Mouse (Mus musculus) CH12.LX (cell line): ENCODE measurements around the gene Usp47. TPM values are rescaled to one million over a fixed set of nuclear protein-coding genes. Genes with fewer than 3 reads are reported as not detected.

ENCODE experiments used
- DNase-seq: peaks from one replicate; pipeline ENCODE4 v3.0.0-alpha.2; 2013; ENCODE audit errors: extremely low read depth
- H3K27ac ChIP-seq: 2 replicates; pipeline ENCODE4 v1.5.1; 2012; ENCODE audit warnings: low read depth, mild to moderate bottlenecking, control low read depth, moderate library complexity; ENCODE audit not compliant: insufficient read depth
- H3K27me3 ChIP-seq: replicated peaks from 2 replicates; pipeline ENCODE3; 2012; ENCODE audit warnings: inconsistent platforms
- H3K36me3 ChIP-seq, 2 experiments: replicated peaks in 1 of 2; 2 replicates each; pipeline versions ENCODE3 to v1.6.1; 2012; ENCODE audit warnings: inconsistent platforms in 1 of 2, low read length in 1 of 2, mild to moderate bottlenecking in 1 of 2, mixed read lengths in 1 of 2, moderate library complexity in 1 of 2; ENCODE audit not compliant: control insufficient read depth in 1 of 2, insufficient read depth in 1 of 2
- H3K4me1 ChIP-seq, 2 experiments: 2 replicates each; pipeline ENCODE4 v1.6.1; 2012; ENCODE audit warnings: inconsistent platforms in 1 of 2, moderate library complexity in 1 of 2; ENCODE audit not compliant: insufficient read depth in 2 of 2, control insufficient read depth in 1 of 2
- H3K4me2 ChIP-seq: 2 replicates; pipeline ENCODE4 v1.6.1; 2012; ENCODE audit warnings: low read depth, mild to moderate bottlenecking, control low read depth; ENCODE audit not compliant: poor library complexity, insufficient read depth, severe bottlenecking
- H3K4me3 ChIP-seq, 3 experiments: fragments of 150-350 bp in 1 of 3; sonication (generic) in 1 of 3; replicated peaks in 1 of 3; 2 replicates each; pipeline versions ENCODE3 to v1.5.1; 2011 to 2012; ENCODE audit warnings: low read depth in 2 of 3, low read length in 2 of 3, mild to moderate bottlenecking in 2 of 3, moderate library complexity in 2 of 3, control low read depth in 1 of 3, improper control_type of control experiment in 1 of 3, inconsistent platforms in 1 of 3, mixed read lengths in 1 of 3; ENCODE audit not compliant: poor library complexity in 1 of 3
- H3K79me2 ChIP-seq: replicated peaks from 2 replicates; pipeline ENCODE4 v1.6.1; 2012; ENCODE audit warnings: mild to moderate bottlenecking, moderate library complexity; ENCODE audit not compliant: control insufficient read depth, poor library complexity, insufficient read depth, severe bottlenecking; ENCODE audit errors: extremely low read depth
- H3K9ac ChIP-seq: 2 replicates; pipeline ENCODE4 v1.6.1; 2012; ENCODE audit warnings: low read depth, mild to moderate bottlenecking, control low read depth, moderate library complexity; ENCODE audit not compliant: insufficient read depth
- H3K9me3 ChIP-seq: replicated peaks from 2 replicates; pipeline ENCODE3; 2012; ENCODE audit warnings: low read length, inconsistent platforms, mixed read lengths
- BHLHE40 ChIP-seq: IDR thresholded peaks from 2 replicates; pipeline ENCODE4 v1.6.1; 2011; ENCODE audit warnings: mild to moderate bottlenecking, low read depth, low read length, improper control_type of control experiment
- CHD1 ChIP-seq: IDR thresholded peaks from 2 replicates; pipeline ENCODE4 v1.6.1; 2012; ENCODE audit warnings: low read depth, low read length, improper control_type of control experiment, inconsistent platforms
- CHD2 ChIP-seq: IDR thresholded peaks from 2 replicates; pipeline ENCODE4 v1.6.1; 2011; ENCODE audit warnings: low read length, improper control_type of control experiment
- CTCF ChIP-seq, 2 experiments: IDR thresholded peaks in 1 of 2; conservative IDR thresholded peaks in 1 of 2; 2 replicates each; pipeline ENCODE4 v1.5.1; 2011 to 2012; ENCODE audit warnings: low read depth in 2 of 2, low read length in 2 of 2, improper control_type of control experiment in 1 of 2, inconsistent platforms in 1 of 2, mild to moderate bottlenecking in 1 of 2, moderate library complexity in 1 of 2
- ELF1 ChIP-seq: IDR thresholded peaks from 2 replicates; pipeline ENCODE4 v1.6.1; 2014; ENCODE audit warnings: low read depth, mild to moderate bottlenecking, inconsistent platforms, low read length, improper control_type of control experiment
- ETS1 ChIP-seq: conservative IDR thresholded peaks from 2 replicates; pipeline ENCODE4 v1.6.1; 2012; ENCODE audit warnings: low read depth, mild to moderate bottlenecking, inconsistent platforms, low read length, improper control_type of control experiment, moderate library complexity
- GABPA ChIP-seq: IDR thresholded peaks from 2 replicates; pipeline ENCODE4 v1.6.1; 2012; ENCODE audit warnings: low read depth, low read length, improper control_type of control experiment, inconsistent platforms; ENCODE audit not compliant: insufficient replicate concordance
- HCFC1 ChIP-seq: IDR thresholded peaks from 2 replicates; pipeline ENCODE4 v1.6.1; 2012; ENCODE audit warnings: low read depth, mild to moderate bottlenecking, inconsistent platforms, low read length, improper control_type of control experiment
- JUND ChIP-seq: conservative IDR thresholded peaks from 2 replicates; pipeline ENCODE4 v1.6.1; 2011; ENCODE audit warnings: low read depth, low read length, improper control_type of control experiment
- KAT2A ChIP-seq: IDR thresholded peaks from 2 replicates; pipeline ENCODE4 v1.6.1; 2012; ENCODE audit warnings: low read length, improper control_type of control experiment, inconsistent platforms; ENCODE audit not compliant: insufficient replicate concordance
- MAFK ChIP-seq: IDR thresholded peaks from 2 replicates; pipeline ENCODE4 v1.6.1; 2011; ENCODE audit warnings: low read length, improper control_type of control experiment; ENCODE audit not compliant: insufficient replicate concordance
- MAZ ChIP-seq: IDR thresholded peaks from 2 replicates; pipeline ENCODE4 v1.6.1; 2012; ENCODE audit warnings: low read depth, mild to moderate bottlenecking, inconsistent platforms, low read length, improper control_type of control experiment, moderate library complexity
- MEF2A ChIP-seq: IDR thresholded peaks from 2 replicates; pipeline ENCODE4 v1.6.1; 2014; ENCODE audit warnings: low read depth, mild to moderate bottlenecking, inconsistent platforms, low read length, improper control_type of control experiment, borderline replicate concordance
- MYC ChIP-seq: IDR thresholded peaks from 2 replicates; pipeline ENCODE4 v1.6.1; 2011; ENCODE audit warnings: low read depth, mild to moderate bottlenecking, improper control_type of control experiment, low read length
- NELFE ChIP-seq: IDR thresholded peaks from 2 replicates; pipeline ENCODE4 v1.6.1; 2011; ENCODE audit warnings: low read depth, low read length, improper control_type of control experiment
- NRF1 ChIP-seq: IDR thresholded peaks from 2 replicates; pipeline ENCODE4 v1.6.1; 2014; ENCODE audit warnings: low read depth, mild to moderate bottlenecking, inconsistent platforms, low read length, improper control_type of control experiment, moderate library complexity
- PAX5 ChIP-seq: IDR thresholded peaks from 2 replicates; pipeline ENCODE4 v1.6.1; 2012; ENCODE audit warnings: low read length, inconsistent platforms, mixed read lengths
- POLR2A ChIP-seq: IDR thresholded peaks from 2 replicates; pipeline ENCODE4 v1.6.1; 2011; ENCODE audit warnings: low read depth, mild to moderate bottlenecking, improper control_type of control experiment, low read length
- RAD21 ChIP-seq: IDR thresholded peaks from 2 replicates; pipeline ENCODE4 v1.6.1; 2011; ENCODE audit warnings: low read depth, mild to moderate bottlenecking, low read length, improper control_type of control experiment, moderate library complexity
- RCOR1 ChIP-seq: conservative IDR thresholded peaks from 2 replicates; pipeline ENCODE4 v1.6.1; 2012; ENCODE audit warnings: low read depth, mild to moderate bottlenecking, inconsistent platforms, low read length, improper control_type of control experiment
- TCF12 ChIP-seq: IDR thresholded peaks from 2 replicates; pipeline ENCODE4 v1.6.1; 2014; ENCODE audit warnings: low read depth, mild to moderate bottlenecking, inconsistent platforms, low read length, improper control_type of control experiment
- UBTF ChIP-seq: IDR thresholded peaks from 2 replicates; pipeline ENCODE4 v1.6.1; 2012; ENCODE audit warnings: low read depth, mild to moderate bottlenecking, inconsistent platforms, low read length, improper control_type of control experiment, moderate library complexity
- USF1 ChIP-seq: IDR thresholded peaks from 2 replicates; pipeline ENCODE4 v1.6.1; 2014; ENCODE audit warnings: low read depth, mild to moderate bottlenecking, inconsistent platforms, low read length, improper control_type of control experiment
- USF2 ChIP-seq: conservative IDR thresholded peaks from 2 replicates; pipeline ENCODE4 v1.6.1; 2011; ENCODE audit warnings: low read depth, low read length, improper control_type of control experiment
- ZC3H11A ChIP-seq: IDR thresholded peaks from 2 replicates; pipeline ENCODE4 v1.6.1; 2012; ENCODE audit warnings: low read depth, mild to moderate bottlenecking, inconsistent platforms, low read length, improper control_type of control experiment
- ZMIZ1 ChIP-seq: IDR thresholded peaks from 2 replicates; pipeline ENCODE4 v1.6.1; 2012; ENCODE audit warnings: low read depth, mild to moderate bottlenecking, inconsistent platforms, low read length, improper control_type of control experiment
- dilution Hi-C: fragments of 300-500 bp; cut with MboI; formaldehyde crosslinking; loops from 2 replicates; pipeline ENCODE4 v1.14.3; 2020; ENCODE audit warnings: low sequenced_read_pairs; ENCODE audit not compliant: extremely low pct_unique_long_range_greater_than_20kb, extremely low pct_ligation_motif_present
- in situ Hi-C: fragments of 300-500 bp; cut with MboI; formaldehyde crosslinking; loops from 3 replicates; pipeline ENCODE4 v1.14.3; 2019; ENCODE audit warnings: low sequenced_read_pairs, low pct_ligation_motif_present, low pct_unique_long_range_greater_than_20kb, mixed read lengths
- polyA plus RNA-seq: library from polyadenylated mRNA; unstranded; fragments of >175 nt; gene quantifications from 2 replicates; pipeline ENCODE4 v1.2.1, GENCODE M21; 2012; ENCODE audit warnings: low read depth; ENCODE audit not compliant: insufficient read length
- total RNA-seq, 2 experiments: library from RNA; depleted of rRNA; stranded (reverse); fragments of 300-350 nt in 1 of 2; fragments of >200 nt in 1 of 2; gene quantifications; 2 replicates each; pipeline ENCODE4 v1.2.3; 2012 to 2014

The Usp47 gene
- total and polyA plus RNA-seq, 3 experiments = 35.0 to 36.8 (median 35.8) TPM

DNA sequence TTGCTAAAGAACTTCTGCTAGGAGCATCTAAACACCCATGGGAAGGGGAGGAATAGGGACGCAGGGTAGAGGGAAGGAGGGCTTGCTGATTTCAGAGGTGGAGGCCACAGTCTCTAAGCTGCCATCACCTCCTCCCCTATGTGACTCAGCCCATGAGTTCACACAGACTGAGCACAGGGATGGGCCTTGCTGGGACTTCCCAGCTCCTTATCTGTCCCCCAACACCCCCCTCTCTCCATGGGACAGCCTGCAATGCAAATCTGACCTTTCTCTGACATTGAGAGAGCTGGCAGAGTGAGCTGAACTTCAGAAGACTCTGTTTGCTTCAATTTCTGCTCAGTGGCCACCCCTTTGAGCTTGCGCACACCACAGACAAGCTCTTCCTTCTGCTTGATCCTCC lies 117.4 kb downstream of the Usp47 start:
- in situ Hi-C loops (no loop called here), dilution Hi-C loops (no loop called here)
- Histone ChIP-seq H3K4me2 (no peak overlapping the region), H3K27me3 (no peaks in the 10 kb centered on the region), H3K36me3 (no peaks in the 10 kb centered on the region), H3K79me2 (no peaks in the 10 kb centered on the region), H3K9ac (no peak overlapping the region), H3K9me3 (no peaks in the 10 kb centered on the region), H3K27ac (no peak overlapping the region), H3K4me3 (no peak overlapping the region), H3K4me1 (peaks cover 28 to 60% of the 10 kb centered on the region in 2 experiments)
- peak; percentile 70 for DNase-seq
- TF ChIP-seq MYC (no peak), ZC3H11A (no peak), RCOR1 (no peak), CHD2 (no peak), MEF2A (no peak), NRF1 (no peak), NELFE (no peak), ETS1 (peak; percentile 60), BHLHE40 (peak; percentile 33; the same call in 1 of the 2 replicates), MAFK (no peak), USF2 (no peak), UBTF (no peak), CTCF (conservative IDR thresholded peaks at IDR 0.05 in 1 of 2, IDR thresholded peaks at IDR 0.05 in 1 of 2; ENCODE audit: low read depth in 2 of 2, low read length in 2 of 2) (no peak), POLR2A (no peak)

DNA sequence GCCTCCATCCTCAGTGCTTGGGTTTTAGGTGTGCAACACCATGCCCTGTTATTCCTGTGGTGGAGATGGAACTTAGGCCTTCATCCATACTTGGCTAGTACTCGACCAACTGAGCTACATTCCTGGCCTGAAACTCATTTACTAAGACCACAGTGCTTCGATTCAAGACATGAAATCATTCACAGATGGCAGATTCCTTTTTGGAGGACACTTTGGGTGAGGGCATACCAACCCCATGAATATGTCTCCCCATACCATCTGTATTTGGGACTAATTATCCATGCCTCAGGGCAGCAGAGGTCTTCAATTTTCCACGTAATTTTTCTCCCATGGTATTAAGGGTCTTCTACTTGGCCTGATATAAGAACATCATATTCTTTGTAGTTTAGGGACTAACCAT lies 119.3 kb downstream of the Usp47 start:
- Histone ChIP-seq H3K9ac (no peak overlapping the region), H3K4me1 (peaks cover 28 to 60% of the 10 kb centered on the region in 2 experiments), H3K79me2 (no peaks in the 10 kb centered on the region), H3K4me3 (no peak overlapping the region), H3K4me2 (peak overlapping the region; percentile 52; the same call in 1 of the 2 replicates), H3K27ac (no peak overlapping the region), H3K9me3 (no peaks in the 10 kb centered on the region), H3K27me3 (no peaks in the 10 kb centered on the region), H3K36me3 (no peaks in the 10 kb centered on the region)
- DNase-seq = no peak
- in situ Hi-C loops (no loop called here), dilution Hi-C loops (no loop called here)
- TF ChIP-seq USF2 (no peak), ZMIZ1 (no peak), JUND (no peak), RAD21 (no peak), USF1 (no peak), TCF12 (no peak), HCFC1 (no peak), CHD1 (no peak), MAZ (no peak), RCOR1 (no peak), ZC3H11A (no peak), GABPA (no peak), ELF1 (no peak), NRF1 (no peak), PAX5 (no peak), KAT2A (no peak)
- TF ChIP-seq, all 38 proteins: peak for 0
